Mouse (Mus musculus) megakaryocyte-erythroid progenitor cell, adult 5 weeks (primary cell): Measurements from ENCODE around the gene Nhlrc1. TPM values are rescaled to one million over a fixed set of nuclear protein-coding genes. Genes with fewer than 3 reads are reported as not detected.

ENCODE experiments used
- polyA plus RNA-seq: library from polyadenylated mRNA; stranded (reverse); fragments of >175 nt; gene quantifications from 2 replicates; pipeline ENCODE4 v1.2.3, GENCODE M21; 2012

Nhlrc1 gene
- polyA plus RNA-seq, result 1.7 TPM in 2 replicates

GRCm38 (mm10) chr13:47014334-47015194, at the start of gene Nhlrc1:
Nhlrc1 (minus strand) TSS chr13:47014850.

GRCm38 (mm10) chr13:47044617-47044947, 29.9 kb upstream of the Nhlrc1 start, which contains the start of gene Tpmt:
Tpmt (minus strand) TSS chr13:47044737.

GRCm38 (mm10) chr13:47043030-47043680, 28.5 kb upstream of the Nhlrc1 start, which contains the start of gene Kdm1b:
Kdm1b (plus strand) TSS chr13:47043499.

Other genes starting within 250 kb of the Nhlrc1 start
- 29.2 and 32.2 TPM in 2 replicates for gene Kif13a, start 85.0 kb downstream of the Nhlrc1 start, polyA plus RNA-seq
- gene Kdm1b, start 28.6 kb upstream of the Nhlrc1 start, polyA plus RNA-seq, result 3.5 and 3.7 TPM in 2 replicates
- 0.43 and 0.52 TPM in 2 replicates for gene Tpmt, start 29.9 kb upstream of the Nhlrc1 start, polyA plus RNA-seq
- 581 and 973 TPM in 2 replicates for gene Dek, start 91.4 kb upstream of the Nhlrc1 start, polyA plus RNA-seq
- gene Rnf144b, start 107.8 kb upstream of the Nhlrc1 start, polyA plus RNA-seq, result 1.6 and 3.8 TPM in 2 replicates